Mouse (Mus musculus) embryonic facial prominence, embryonic 12.5 days (tissue): Measurements from ENCODE around the gene Olfr453. TPM values are rescaled to one million over a fixed set of nuclear protein-coding genes. Genes with fewer than 3 reads are reported as not detected.

Experiments used
- ATAC-seq: fragments of 200-750 bp; cut with Nextera tagmentation; 2 replicates; pipeline ENCODE4 v1.8.0; 2017; ENCODE audit not compliant: insufficient number of reproducible peaks, insufficient read depth, low FRiP score, low TSS enrichment
- H3K27ac ChIP-seq: fragments of 300-500 bp; sonication (generic); 2 replicates; pipeline ENCODE4 v1.5.1; 2016; ENCODE audit warnings: mild to moderate bottlenecking
- H3K27me3 ChIP-seq: fragments of 300-500 bp; sonication (generic); 2 replicates; pipeline ENCODE4 v1.6.1; 2016; ENCODE audit warnings: mild to moderate bottlenecking, moderate library complexity
- H3K36me3 ChIP-seq: fragments of 300-500 bp; sonication (generic); 2 replicates; pipeline ENCODE4 v1.6.1; 2016; ENCODE audit warnings: mild to moderate bottlenecking
- H3K4me1 ChIP-seq: fragments of 300-500 bp; sonication (generic); 2 replicates; pipeline ENCODE4 v1.6.1; 2016
- H3K4me2 ChIP-seq: fragments of 300-500 bp; sonication (generic); replicated peaks from 2 replicates; pipeline ENCODE4 v1.6.1; 2016; ENCODE audit warnings: mild to moderate bottlenecking, moderate library complexity
- H3K4me3 ChIP-seq: fragments of 300-500 bp; sonication (generic); 2 replicates; pipeline ENCODE4 v1.5.1; 2016; ENCODE audit warnings: mild to moderate bottlenecking
- H3K9ac ChIP-seq: fragments of 300-500 bp; sonication (generic); 2 replicates; pipeline ENCODE4 v1.6.1; 2016; ENCODE audit warnings: mild to moderate bottlenecking, moderate library complexity
- H3K9me3 ChIP-seq: fragments of 300-500 bp; sonication (generic); 2 replicates; pipeline ENCODE4 v1.6.1; 2016; ENCODE audit warnings: mild to moderate bottlenecking, moderate library complexity
- WGBS: fragments of 180-500 bp; shearing (Covaris S2); methylation state at CpG from one replicate; pipeline ENCODE4 v1.1.7; 2016; 5-methylcytosine and 5-hydroxymethylcytosine counted together
- polyA plus RNA-seq: library from polyadenylated mRNA; unstranded; fragments of >200 nt; fragmentation: Nextera tagmentation; extraction: Ambion mirVana; gene quantifications from 2 replicates; pipeline ENCODE4 v1.2.1, GENCODE M21; 2016

The Olfr453 gene
- polyA plus RNA-seq = not detected in 2 replicates

- Histone ChIP-seq H3K36me3 (no peaks in the 10 kb centered on the region), H3K27me3 (no peaks in the 10 kb centered on the region), H3K4me1 (no peaks in the 10 kb centered on the region), H3K4me3 (no peak within 1 kb of the TSS), H3K27ac (no peak within 1 kb of the TSS), H3K9me3 (no peaks in the 10 kb centered on the region), H3K9ac (no peak within 1 kb of the TSS), H3K4me2 (no peak within 1 kb of the TSS)
- ATAC-seq = no peak
- WGBS = 88% methylated on average over 1 of the region's 1 CpGs
These were observed at the start of gene Olfr453 for GRCm38 (mm10) chr6:42739071-42739470. Olfr453 (plus strand) TSS chr6:42739371.

DNA sequence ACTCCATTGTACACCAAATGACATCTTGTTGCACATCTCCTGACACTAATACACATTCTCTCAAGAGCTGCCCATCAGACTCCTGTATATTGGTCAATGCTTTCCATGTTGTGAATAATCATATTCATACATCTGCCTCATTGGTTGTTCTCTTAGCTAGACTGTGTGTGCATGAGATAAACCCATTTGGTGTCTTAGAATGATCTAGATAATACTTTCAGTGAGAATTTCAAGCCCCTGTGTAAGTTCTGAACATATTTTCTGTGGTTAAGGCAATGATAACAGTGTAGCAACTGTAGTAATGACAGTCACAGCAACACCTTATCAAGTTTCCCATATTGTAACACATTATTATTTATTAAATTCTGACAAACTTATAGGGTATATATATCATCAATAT lies 49.4 kb upstream of the Olfr453 start:
- no peak for ATAC-seq
- Histone ChIP-seq H3K9ac (no peak overlapping the region), H3K36me3 (peaks cover 27% of the 10 kb centered on the region), H3K4me2 (no peak overlapping the region), H3K27me3 (no peaks in the 10 kb centered on the region), H3K27ac (no peak overlapping the region), H3K9me3 (no peaks in the 10 kb centered on the region), H3K4me3 (no peak overlapping the region), H3K4me1 (peaks cover 9% of the 10 kb centered on the region; the same call in 1 of the 2 replicates)

DNA sequence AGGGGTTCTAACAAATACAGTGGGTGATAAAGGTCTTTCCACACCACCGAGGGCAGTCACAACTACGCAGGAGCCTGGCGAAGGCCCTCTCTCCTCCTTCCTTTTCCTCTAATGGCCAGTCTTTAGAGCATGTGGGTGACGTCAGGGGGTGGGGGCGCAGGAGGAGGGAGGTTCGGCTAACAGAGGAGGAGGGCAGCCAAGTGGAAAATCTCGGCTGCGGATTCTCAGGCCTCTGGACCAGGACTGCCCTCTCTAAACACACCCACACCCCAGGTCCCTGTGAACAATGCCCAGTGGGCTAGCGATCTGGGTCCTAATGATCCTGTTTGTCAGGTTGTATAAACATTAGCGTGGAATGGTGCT lies 47.0 kb upstream of the Olfr453 start:
- H3K4me1 ChIP-seq = peaks cover 9% of the 10 kb centered on the region; the same call in 1 of the 2 replicates

GRCm38 (mm10) chr6:42692517-42693190 lies 46.5 kb upstream of the Olfr453 start:
- peak overlapping the region; percentile 70 for H3K4me3 ChIP-seq
- peak overlapping the region; percentile 73 for H3K4me2 ChIP-seq
- WGBS = under 1% methylated on average over 32 of the region's 32 CpGs
- ATAC-seq = peak; percentile 92
- peak overlapping the region; percentile 88 for H3K9ac ChIP-seq
- peaks cover 9% of the 10 kb centered on the region; the same call in 1 of the 2 replicates for H3K4me1 ChIP-seq
- no peaks in the 10 kb centered on the region for H3K27me3 ChIP-seq
- peaks cover 9% of the 10 kb centered on the region; the same call in 1 of the 2 replicates for H3K36me3 ChIP-seq
- peak overlapping the region; percentile 96 for H3K27ac ChIP-seq
- no peaks in the 10 kb centered on the region for H3K9me3 ChIP-seq

More for the DNA sequence above, 47.0 kb upstream of the Olfr453 start:
- Histone ChIP-seq H3K36me3 (peaks cover 10% of the 10 kb centered on the region; the same call in 1 of the 2 replicates), H3K4me2 (peak overlapping the region; percentile 73), H3K27me3 (no peaks in the 10 kb centered on the region), H3K27ac (peak overlapping the region; percentile 96), H3K9ac (peak overlapping the region; percentile 88), H3K4me3 (peak overlapping the region; percentile 70), H3K9me3 (no peaks in the 10 kb centered on the region)
- peak; percentile 86 for ATAC-seq
- under 1% methylated on average over 9 of the region's 10 CpGs for WGBS

DNA sequence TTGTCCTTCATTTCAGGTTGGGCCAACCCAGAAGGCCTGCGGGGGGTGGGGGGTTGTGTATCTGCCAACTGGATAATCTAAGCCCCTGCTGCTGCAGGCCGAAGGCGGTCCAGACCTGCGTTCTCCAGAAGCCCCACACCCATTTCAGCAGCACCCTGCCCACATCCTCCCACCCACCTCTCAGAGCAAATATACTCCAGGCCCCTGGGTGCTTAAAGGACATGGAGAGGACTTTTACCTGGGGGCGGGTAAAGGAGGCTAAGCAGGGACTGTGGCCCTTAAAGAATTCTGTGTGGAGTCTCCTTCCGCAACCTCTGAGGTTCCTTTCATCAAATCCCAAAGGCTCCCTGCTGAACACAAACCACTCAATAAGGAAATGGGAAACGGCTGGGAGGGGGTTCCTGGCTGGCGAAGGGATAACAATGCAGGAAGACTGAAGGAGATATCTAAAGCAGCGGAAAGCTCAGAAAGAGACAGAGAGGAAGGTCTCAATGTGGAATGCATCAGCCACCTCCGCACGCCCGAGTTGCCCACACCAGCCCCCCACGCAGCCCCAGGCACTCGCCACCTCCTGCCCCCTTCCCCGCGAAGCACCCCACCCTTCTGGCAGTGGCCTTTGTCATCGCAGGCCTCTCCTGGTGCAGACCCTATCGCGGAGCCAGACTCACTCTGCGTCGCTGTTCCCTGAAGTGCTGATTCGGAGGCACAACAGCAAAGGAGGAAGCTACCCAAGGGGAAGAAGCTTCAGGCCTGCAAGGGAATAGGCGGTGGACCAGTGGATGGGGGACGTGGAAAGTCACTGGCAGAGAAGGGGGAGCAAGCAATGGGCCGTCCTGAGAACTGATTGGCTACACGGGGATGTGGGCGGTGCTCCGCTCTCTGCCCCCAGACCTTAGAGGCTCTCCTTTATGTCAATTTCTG lies 29.6 kb upstream of the Olfr453 start, which contains the start of gene Tcaf1:
TSS of gene Tcaf1 (minus strand) at position 798 of the 921 bp plus-strand sequence.
- Histone ChIP-seq H3K9me3 (no peaks in the 10 kb centered on the region), H3K36me3 (no peaks in the 10 kb centered on the region), H3K4me3 (peak within 1 kb of the TSS; percentile 83), H3K4me1 (peaks cover 10% of the 10 kb centered on the region; the same call in 1 of the 2 replicates), H3K9ac (peak within 1 kb of the TSS; percentile 80), H3K27ac (peak within 1 kb of the TSS; percentile 93), H3K27me3 (no peaks in the 10 kb centered on the region), H3K4me2 (peak within 1 kb of the TSS; percentile 75)
- ATAC-seq = peak; percentile 99
- 1% methylated on average over 27 of the region's 28 CpGs for WGBS

GRCm38 (mm10) chr6:42714668-42715067 lies 24.5 kb upstream of the Olfr453 start:
- Histone ChIP-seq H3K27me3 (no peaks in the 10 kb centered on the region), H3K9me3 (no peaks in the 10 kb centered on the region), H3K36me3 (no peaks in the 10 kb centered on the region), H3K4me1 (no peaks in the 10 kb centered on the region), H3K9ac (no peak overlapping the region), H3K4me2 (no peak overlapping the region), H3K4me3 (no peak overlapping the region), H3K27ac (no peak overlapping the region)
- WGBS = 71% methylated on average over 8 of the region's 8 CpGs
- ATAC-seq = no peak

- no peaks in the 10 kb centered on the region for H3K36me3 ChIP-seq
- ATAC-seq = no peak
- H3K27me3 ChIP-seq = no peaks in the 10 kb centered on the region
- H3K4me1 ChIP-seq = no peaks in the 10 kb centered on the region
- no peak overlapping the region for H3K27ac ChIP-seq
- H3K4me3 ChIP-seq = no peak overlapping the region
- no peaks in the 10 kb centered on the region for H3K9me3 ChIP-seq
- no peak overlapping the region for H3K9ac ChIP-seq
- no peak overlapping the region for H3K4me2 ChIP-seq
These were observed 21.2 kb upstream of the Olfr453 start for GRCm38 (mm10) chr6:42717973-42718372.

DNA sequence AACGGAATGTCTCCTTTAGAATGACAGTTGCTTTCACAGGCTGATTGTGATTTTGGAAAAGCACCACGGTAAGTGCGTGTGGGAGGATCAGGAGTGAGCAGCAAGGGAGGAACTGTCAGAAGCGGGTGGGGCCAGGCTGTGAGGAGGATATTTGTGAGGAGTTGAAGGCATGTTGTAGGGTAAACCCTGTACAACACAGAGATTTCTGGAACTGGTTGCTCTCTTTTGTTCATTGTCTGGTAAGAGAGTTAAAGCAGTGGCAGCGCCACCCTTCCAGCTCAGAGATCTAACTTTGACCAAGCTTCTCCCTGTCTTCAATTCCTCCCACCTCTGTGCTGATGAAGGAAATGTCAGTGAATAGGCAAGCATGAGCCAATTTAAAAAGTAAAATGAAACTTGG lies 3.1 kb downstream of the Olfr453 start:
- H3K27me3 ChIP-seq = no peaks in the 10 kb centered on the region
- no peak overlapping the region for H3K4me2 ChIP-seq
- no peak overlapping the region for H3K9ac ChIP-seq
- WGBS = 77% methylated on average over 5 of the region's 5 CpGs
- no peaks in the 10 kb centered on the region for H3K4me1 ChIP-seq
- no peak overlapping the region for H3K4me3 ChIP-seq
- H3K9me3 ChIP-seq = no peaks in the 10 kb centered on the region
- no peak for ATAC-seq
- H3K27ac ChIP-seq = no peak overlapping the region
- no peaks in the 10 kb centered on the region for H3K36me3 ChIP-seq

- no peak overlapping the region for H3K4me2 ChIP-seq
- H3K4me1 ChIP-seq = no peaks in the 10 kb centered on the region
- H3K27ac ChIP-seq = no peak overlapping the region
- H3K36me3 ChIP-seq = no peaks in the 10 kb centered on the region
- H3K9me3 ChIP-seq = no peaks in the 10 kb centered on the region
- H3K9ac ChIP-seq = no peak overlapping the region
- ATAC-seq = no peak
- H3K27me3 ChIP-seq = no peaks in the 10 kb centered on the region
- H3K4me3 ChIP-seq = no peak overlapping the region
These were observed 8.7 kb downstream of the Olfr453 start for GRCm38 (mm10) chr6:42747846-42748245.

DNA sequence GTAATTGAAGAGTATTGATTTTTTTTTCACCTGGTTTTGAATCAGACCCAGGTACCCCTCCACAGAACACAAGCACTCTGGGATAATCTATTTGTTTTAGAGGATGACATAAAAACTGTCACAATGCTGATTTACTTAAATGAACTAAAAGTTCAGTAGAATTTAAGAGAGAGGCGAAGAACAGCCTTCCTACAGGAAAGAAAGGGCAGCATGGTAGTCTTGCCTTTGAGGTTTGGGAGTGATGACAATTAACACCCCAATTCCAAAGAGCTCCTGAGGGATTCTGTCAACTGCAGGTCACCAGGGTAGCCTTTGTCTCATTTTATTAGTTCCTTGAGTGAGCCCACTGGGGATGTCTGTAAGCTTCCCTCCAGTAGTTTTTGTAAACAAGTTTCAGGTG lies 16.9 kb downstream of the Olfr453 start, which contains the start of gene Olfr38:
TSS of gene Olfr38 (plus strand) at position 301 of the 400 bp plus-strand sequence.
- no peak for ATAC-seq
- no peak within 1 kb of the TSS for H3K4me3 ChIP-seq
- no peaks in the 10 kb centered on the region for H3K4me1 ChIP-seq
- H3K9ac ChIP-seq = no peak within 1 kb of the TSS
- H3K27ac ChIP-seq = no peak within 1 kb of the TSS
- H3K27me3 ChIP-seq = no peaks in the 10 kb centered on the region
- no peaks in the 10 kb centered on the region for H3K9me3 ChIP-seq
- WGBS = 84% methylated on average over 1 of the region's 1 CpGs
- no peaks in the 10 kb centered on the region for H3K36me3 ChIP-seq
- no peak within 1 kb of the TSS for H3K4me2 ChIP-seq

DNA sequence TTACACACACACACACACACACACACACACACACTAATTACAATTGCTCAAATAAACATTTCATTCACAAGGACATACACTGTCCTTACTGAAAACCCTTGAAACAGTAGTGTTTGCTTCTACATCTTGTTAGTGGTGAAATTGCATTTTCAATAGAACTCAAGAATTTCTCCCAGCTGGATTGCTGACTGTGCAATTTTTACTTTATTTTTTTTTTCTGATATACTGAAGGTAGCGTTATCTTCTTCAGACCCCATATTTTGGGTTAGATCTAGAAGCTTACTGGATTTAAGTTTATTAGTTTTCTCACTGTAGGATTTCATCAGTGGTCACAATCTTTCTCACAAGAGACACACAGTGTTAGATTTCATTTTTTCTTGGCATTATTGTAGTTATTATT lies 37.9 kb downstream of the Olfr453 start:
- H3K36me3 ChIP-seq = no peaks in the 10 kb centered on the region
- no peak for ATAC-seq
- H3K27ac ChIP-seq = no peak overlapping the region
- no peak overlapping the region for H3K4me3 ChIP-seq
- H3K4me1 ChIP-seq = no peaks in the 10 kb centered on the region
- H3K9me3 ChIP-seq = no peaks in the 10 kb centered on the region
- no peak overlapping the region for H3K4me2 ChIP-seq
- no peaks in the 10 kb centered on the region for H3K27me3 ChIP-seq
- no peak overlapping the region for H3K9ac ChIP-seq
- 88% methylated on average over 1 of the region's 1 CpGs for WGBS

- Histone ChIP-seq H3K4me2 (no peak within 1 kb of the TSS), H3K27me3 (no peaks in the 10 kb centered on the region), H3K4me1 (no peaks in the 10 kb centered on the region), H3K9ac (no peak within 1 kb of the TSS), H3K9me3 (no peaks in the 10 kb centered on the region), H3K36me3 (no peaks in the 10 kb centered on the region), H3K4me3 (no peak within 1 kb of the TSS), H3K27ac (no peak within 1 kb of the TSS)
- no peak for ATAC-seq
These were observed 45.6 kb downstream of the Olfr453 start, which contains the start of gene Olfr452 for GRCm38 (mm10) chr6:42784793-42785192. Olfr452 (plus strand) TSS chr6:42785093.
